Mouse (Mus musculus) left cerebral cortex, postnatal 36 days (tissue): ENCODE results near the gene Cmpk2. TPM values are rescaled to one million over a fixed set of nuclear protein-coding genes. Genes with fewer than 3 reads are reported as not detected.
"Not testable (repeated sequence)": the region's sequence is repeated elsewhere in the genome, so short reads cannot be mapped to it uniquely, and the experiment has no call there.

Source experiments
- DNase-seq, 2 experiments: peaks; one replicate each; pipeline ENCODE4 v3.0.0; 2021 to 2022; ENCODE audit warnings: low spot score in 2 of 2, mixed read lengths in 1 of 2
- intact Hi-C: fragments of 180-260 bp; cut with DNase I; formaldehyde crosslinking; loops from one replicate; pipeline ENCODE4 v1.15.1; 2025
- total RNA-seq, 2 experiments: library from RNA; stranded (reverse); gene quantifications; 2 replicates each; pipeline ENCODE4 v1.2.3; 2021

The Cmpk2 gene
- total RNA-seq, result 10 to 100 TPM; 19.6 to 23.6 TPM

- intact Hi-C loops, result no loop called here
- DNase-seq, result peak; percentile 91
Measured at GRCm38 (mm10) chr12:26469098-26470041, at the start of gene Cmpk2. TSS of gene Cmpk2 (plus strand) at chr12:26469204.

DNA sequence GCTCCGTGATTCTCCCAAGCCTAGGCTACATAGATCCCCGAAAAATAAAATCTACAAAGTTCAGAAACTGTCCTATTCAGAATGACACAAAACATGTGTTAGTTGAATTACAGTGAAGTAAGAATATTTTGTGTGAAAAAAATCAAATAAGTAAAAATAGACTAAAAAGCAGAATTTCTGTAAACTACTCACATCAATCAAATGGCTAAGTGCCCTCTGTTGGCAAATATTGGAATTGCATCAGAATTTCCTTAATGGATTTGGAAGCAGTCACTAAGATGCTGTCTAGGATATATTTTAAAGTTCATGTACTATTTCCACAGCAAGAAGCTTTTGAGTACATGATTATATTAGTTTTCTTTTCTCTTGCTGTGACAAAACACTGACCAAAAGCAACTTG lies 44.2 kb upstream of the Cmpk2 start:
- no peak for DNase-seq
- intact Hi-C loops, result no loop called here

GRCm38 (mm10) chr12:26428771-26429170 lies 40.2 kb upstream of the Cmpk2 start:
- intact Hi-C loops, DNase-seq: not testable (repeated sequence)

- intact Hi-C loops, result no loop called here
Measured at GRCm38 (mm10) chr12:26436334-26436733, 32.7 kb upstream of the Cmpk2 start.

GRCm38 (mm10) chr12:26437950-26438349 lies 31.1 kb upstream of the Cmpk2 start:
- intact Hi-C loops, result no loop called here
- DNase-seq, result no peak

More at GRCm38 (mm10) chr12:26436334-26436733, 32.7 kb upstream of the Cmpk2 start:
- no peak for DNase-seq

DNA sequence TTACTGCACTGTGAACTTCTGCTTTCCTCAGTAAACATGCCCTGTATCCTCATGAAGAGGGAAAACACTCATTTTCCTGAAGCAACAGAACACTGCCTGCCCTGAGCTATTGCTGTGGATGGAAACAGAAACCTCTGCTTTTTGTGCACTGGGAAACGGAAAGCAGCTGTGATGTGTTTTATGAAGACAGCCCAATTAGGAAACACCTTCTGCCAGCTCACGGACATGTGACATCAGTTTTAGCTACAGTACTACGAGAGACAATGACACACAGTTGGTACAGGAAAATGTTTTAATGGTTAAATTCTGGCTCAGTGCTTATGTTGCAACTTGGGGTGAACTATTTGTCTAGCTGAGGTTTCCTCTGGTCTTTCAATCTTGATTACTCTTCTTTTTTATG lies 29.6 kb upstream of the Cmpk2 start:
- no peak for DNase-seq
- intact Hi-C loops, result no loop called here

GRCm38 (mm10) chr12:26444054-26444453 lies 24.9 kb upstream of the Cmpk2 start:
- DNase-seq, result peak; percentile 55 to 63
- intact Hi-C loops, result no loop called here

GRCm38 (mm10) chr12:26444511-26444910 lies 24.5 kb upstream of the Cmpk2 start:
- intact Hi-C loops, result no loop called here
- no peak for DNase-seq

- intact Hi-C loops, result no loop called here
- DNase-seq, result no peak
Measured at GRCm38 (mm10) chr12:26446377-26447045, 22.5 kb upstream of the Cmpk2 start.

DNA sequence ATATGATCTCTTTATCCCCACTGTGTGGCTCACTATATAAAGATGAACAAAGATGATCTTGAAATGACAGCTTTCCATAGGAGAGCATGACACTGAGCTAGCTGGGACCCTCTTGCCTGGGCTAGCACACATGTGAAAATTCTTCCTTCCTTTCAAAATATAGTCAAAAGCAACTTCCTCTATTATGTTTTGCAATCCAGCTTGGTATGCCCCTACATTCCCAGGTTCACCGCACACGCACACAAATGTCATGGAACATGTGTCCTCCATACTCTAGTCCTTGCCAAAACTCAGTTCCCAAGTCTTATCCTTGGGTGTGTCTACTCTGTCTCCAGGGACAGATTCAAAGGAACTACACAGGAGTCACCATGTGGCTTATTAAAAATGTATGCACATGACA lies 19.5 kb upstream of the Cmpk2 start:
- intact Hi-C loops, result no loop called here
- DNase-seq, result no peak

- intact Hi-C loops, result no loop called here
- DNase-seq, result no peak
Measured at GRCm38 (mm10) chr12:26451150-26451549, 17.9 kb upstream of the Cmpk2 start.

DNA sequence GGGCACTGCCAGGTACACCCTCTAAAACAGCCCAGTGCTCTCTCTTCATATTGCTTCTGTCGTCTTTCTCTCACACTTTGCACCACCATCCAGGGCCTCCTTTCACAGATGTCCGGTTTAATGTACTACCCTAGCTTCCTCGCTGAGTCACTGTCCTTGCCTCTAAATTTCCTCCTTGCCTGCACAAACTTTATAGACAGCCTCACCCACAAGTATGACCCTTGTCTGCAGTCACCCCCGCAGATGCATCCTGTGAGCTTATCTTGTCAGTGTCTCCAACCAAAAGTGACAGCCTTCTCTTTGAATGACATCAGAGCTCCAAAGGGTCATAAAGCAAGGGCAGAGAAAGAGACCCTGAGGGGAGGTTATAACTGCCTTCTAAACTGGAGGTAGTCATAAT lies 16.1 kb upstream of the Cmpk2 start:
- intact Hi-C loops, result no loop called here
- no peak for DNase-seq

GRCm38 (mm10) chr12:26454682-26455081 lies 14.3 kb upstream of the Cmpk2 start:
- intact Hi-C loops, result no loop called here
- no peak for DNase-seq

- peak; percentile 13 to 14 for DNase-seq
Measured at GRCm38 (mm10) chr12:26456028-26456698, 12.8 kb upstream of the Cmpk2 start, which contains the start of gene Rsad2. TSS of gene Rsad2 (minus strand) at chr12:26456452.

GRCm38 (mm10) chr12:26460091-26460490 lies 8.9 kb upstream of the Cmpk2 start:
- intact Hi-C loops, result no loop called here
- no peak for DNase-seq

More at GRCm38 (mm10) chr12:26456028-26456698, 12.8 kb upstream of the Cmpk2 start, which contains the start of gene Rsad2:
- intact Hi-C loops, result no loop called here

DNA sequence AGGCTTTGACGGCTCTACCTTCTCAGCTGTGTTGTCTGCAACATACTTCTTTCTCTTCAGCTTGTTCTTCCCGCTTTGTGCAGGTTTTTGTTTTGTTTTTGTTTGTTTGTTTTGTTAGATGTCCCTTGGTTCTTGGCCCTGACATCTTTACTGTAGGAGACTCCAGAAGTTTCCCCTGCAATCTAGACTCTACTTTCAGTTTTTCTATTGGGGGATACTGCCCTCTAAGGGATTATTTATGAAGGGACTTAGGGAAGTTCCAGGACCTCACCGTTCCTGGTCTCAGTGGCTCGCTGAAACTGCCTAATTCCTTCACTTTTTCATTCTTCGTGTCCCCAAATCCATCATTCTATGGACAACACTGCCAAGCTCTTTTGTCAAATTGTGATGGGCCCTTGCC lies 3.4 kb upstream of the Cmpk2 start:
- intact Hi-C loops, result no loop called here
- no peak for DNase-seq

GRCm38 (mm10) chr12:26470042-26470409 lies 1.0 kb downstream of the Cmpk2 start:
- intact Hi-C loops, result no loop called here
- DNase-seq, result no peak

GRCm38 (mm10) chr12:26471376-26471775 lies 2.4 kb downstream of the Cmpk2 start:
- intact Hi-C loops, result no loop called here

GRCm38 (mm10) chr12:26472770-26473481 lies 3.9 kb downstream of the Cmpk2 start:
- intact Hi-C loops, result no loop called here
- no peak for DNase-seq

More at GRCm38 (mm10) chr12:26471376-26471775, 2.4 kb downstream of the Cmpk2 start:
- DNase-seq, result no peak
